Mouse (Mus musculus): ENCODE measurements around the gene Fzd2.

Fzd2 gene

DNA sequence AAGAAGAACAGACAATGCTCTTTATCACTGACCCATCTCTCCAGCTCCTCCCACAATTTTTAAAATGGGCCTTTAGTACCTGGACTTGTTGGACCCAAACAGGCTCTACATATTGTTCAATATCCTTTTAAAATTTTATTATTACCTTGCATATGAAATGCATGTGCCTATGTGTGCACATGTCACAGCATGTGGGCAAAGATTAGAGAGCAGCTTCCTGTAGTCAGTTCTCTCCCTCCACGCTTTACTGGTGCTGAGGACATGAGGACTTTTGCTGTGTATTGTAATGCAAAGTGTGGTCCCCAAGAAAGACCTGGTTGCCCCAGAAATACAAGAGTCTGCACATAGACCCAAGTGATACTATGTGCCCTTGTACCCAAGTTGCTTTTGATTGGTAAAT is 29.2 kb upstream of the Fzd2 start:
- Histone ChIP-seq H3K27me3 (ENCODE audit: control insufficient read depth, insufficient read depth, low read length, poor library complexity, severe bottlenecking) (peaks cover 3% of the 10 kb centered on the region; the same call in 1 of the 2 replicates), H3K36me3 (ENCODE audit: control insufficient read depth, insufficient read depth, low read length, poor library complexity, severe bottlenecking) (no peaks in the 10 kb centered on the region)
- no peak for DNase-seq (ENCODE audit: low read depth, low spot score)

DNA sequence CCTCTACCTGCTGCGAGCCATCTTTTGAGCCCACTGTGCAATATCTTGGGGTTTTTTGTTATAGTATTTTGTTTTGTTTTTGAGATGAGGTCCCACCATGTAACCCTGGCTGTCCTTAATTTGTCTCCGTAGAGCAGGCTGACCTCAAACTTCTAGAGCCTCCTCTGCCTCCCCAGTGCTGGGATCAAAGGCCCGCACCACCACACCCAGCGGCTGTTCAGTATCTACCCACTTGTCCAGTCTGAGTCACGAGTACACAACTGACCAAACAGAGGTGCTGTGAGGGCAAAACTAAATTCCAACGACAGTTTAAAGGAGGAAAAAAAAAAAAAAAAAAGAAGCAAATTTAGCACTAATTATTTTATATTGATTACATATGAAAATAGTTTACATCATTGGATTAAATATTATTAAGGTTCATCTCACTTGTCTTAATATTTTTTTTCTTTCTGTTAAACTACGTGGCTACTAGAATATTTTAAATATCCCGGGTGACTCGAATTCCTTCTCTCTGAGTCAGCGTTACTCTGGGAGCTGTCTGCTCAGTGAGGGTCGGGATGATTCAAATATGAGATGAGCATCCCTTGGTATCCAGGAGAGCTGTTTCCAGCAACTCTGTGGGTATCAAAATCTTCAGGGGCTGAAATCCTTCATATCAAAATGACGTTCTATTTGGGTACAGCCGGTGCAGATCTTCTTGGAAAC is 28.0 kb upstream of the Fzd2 start:
- peaks cover 3% of the 10 kb centered on the region; the same call in 1 of the 2 replicates for H3K27me3 ChIP-seq (ENCODE audit: control insufficient read depth, insufficient read depth, low read length, poor library complexity, severe bottlenecking)
- no peak for DNase-seq (ENCODE audit: low read depth, low spot score)
- H3K36me3 ChIP-seq (ENCODE audit: control insufficient read depth, insufficient read depth, low read length, poor library complexity, severe bottlenecking): no peaks in the 10 kb centered on the region

DNA sequence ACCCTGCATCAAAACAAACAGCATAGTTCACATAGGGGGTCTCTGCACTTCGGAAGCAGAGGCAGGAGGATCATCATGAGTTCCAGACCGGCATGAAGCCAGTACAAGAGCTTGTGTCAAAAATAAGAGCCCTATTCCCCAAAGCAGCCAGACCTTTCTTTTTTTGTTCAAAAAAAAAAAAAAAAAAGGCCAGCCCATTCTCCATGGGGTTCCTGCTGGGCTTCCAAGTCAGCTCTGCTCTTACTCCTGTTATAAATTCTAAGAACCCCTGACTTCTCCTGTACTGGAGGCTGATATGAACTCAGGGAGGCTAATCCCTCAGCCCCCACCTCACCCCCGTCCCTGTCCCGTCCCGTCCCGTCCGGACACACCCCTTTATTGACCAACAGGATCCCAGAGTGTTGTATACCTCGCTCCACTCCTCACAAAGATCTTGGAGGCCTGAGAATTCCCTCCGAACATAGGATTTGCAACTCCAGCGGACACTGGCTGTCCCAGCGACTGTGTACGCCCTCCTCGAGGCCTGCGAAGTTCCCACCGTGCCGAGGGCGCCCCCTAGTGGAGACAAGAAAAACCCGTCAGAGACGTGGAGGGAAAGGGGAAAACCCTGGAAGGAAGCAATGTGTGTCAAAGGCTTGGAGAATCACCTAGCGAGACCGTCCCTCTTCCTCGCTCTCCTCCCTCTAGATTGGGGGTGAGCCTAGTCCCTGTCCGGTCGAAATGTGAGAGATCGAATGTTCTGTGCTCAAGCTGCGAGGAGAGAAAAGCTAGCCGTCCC is 25.7 kb upstream of the Fzd2 start:
- Histone ChIP-seq H3K27me3 (ENCODE audit: control insufficient read depth, insufficient read depth, low read length, poor library complexity, severe bottlenecking) (peaks cover 3% of the 10 kb centered on the region; the same call in 1 of the 2 replicates), H3K36me3 (ENCODE audit: control insufficient read depth, insufficient read depth, low read length, poor library complexity, severe bottlenecking) (no peaks in the 10 kb centered on the region)
- DNase-seq (ENCODE audit: low read depth, low spot score): peak; percentile 80

GRCm38 (mm10) chr11:102579165-102580033 is 24.8 kb upstream of the Fzd2 start, which contains the start of gene Gm11627:
TSS of gene Gm11627 (minus strand) at chr11:102579461.
- H3K36me3 ChIP-seq (ENCODE audit: control insufficient read depth, insufficient read depth, low read length, poor library complexity, severe bottlenecking): no peaks in the 10 kb centered on the region
- no peak for DNase-seq (ENCODE audit: low read depth, low spot score)
- peaks cover 3% of the 10 kb centered on the region; the same call in 1 of the 2 replicates for H3K27me3 ChIP-seq (ENCODE audit: control insufficient read depth, insufficient read depth, low read length, poor library complexity, severe bottlenecking)

GRCm38 (mm10) chr11:102580034-102580330 is 24.2 kb upstream of the Fzd2 start:
- Histone ChIP-seq H3K27me3 (ENCODE audit: control insufficient read depth, insufficient read depth, low read length, poor library complexity, severe bottlenecking) (peaks cover 3% of the 10 kb centered on the region; the same call in 1 of the 2 replicates), H3K36me3 (ENCODE audit: control insufficient read depth, insufficient read depth, low read length, poor library complexity, severe bottlenecking) (no peaks in the 10 kb centered on the region)
- no peak for DNase-seq (ENCODE audit: low read depth, low spot score)

DNA sequence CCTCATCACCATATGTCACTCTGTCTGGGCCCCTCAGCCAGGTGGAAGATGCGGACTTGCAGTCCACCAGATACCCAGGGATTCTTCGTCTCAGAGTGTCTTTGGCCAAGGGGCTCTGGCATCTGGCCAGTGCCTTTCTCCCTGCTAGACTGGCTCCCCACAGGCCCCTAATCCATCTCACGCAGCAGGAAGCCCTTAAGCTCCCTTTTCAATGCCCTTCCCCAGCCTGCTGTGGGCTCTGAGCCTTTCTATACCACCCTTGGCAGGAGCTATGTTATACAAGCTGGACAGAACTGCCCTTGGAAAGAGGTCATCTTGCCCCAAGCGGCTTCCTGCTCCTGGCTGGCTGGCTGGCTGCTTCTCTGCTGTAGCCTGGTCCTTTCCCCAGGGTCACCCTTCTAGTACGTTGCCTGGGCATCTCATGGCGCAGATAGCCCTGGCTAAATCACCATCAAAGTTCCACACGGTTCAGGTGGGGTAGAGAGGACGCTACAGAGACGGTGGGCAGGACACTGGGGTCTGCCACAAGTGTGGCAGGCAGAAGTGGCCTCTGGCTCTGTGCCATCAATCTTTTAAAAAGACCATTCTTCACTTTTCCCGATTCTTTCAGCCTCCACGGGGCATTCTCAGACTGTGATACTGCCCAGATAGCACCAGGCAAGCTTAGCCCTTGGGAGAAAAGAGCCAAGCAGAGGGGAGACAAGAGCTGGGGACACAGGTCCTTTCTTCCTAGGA is 22.7 kb upstream of the Fzd2 start:
- Histone ChIP-seq H3K36me3 (ENCODE audit: control insufficient read depth, insufficient read depth, low read length, poor library complexity, severe bottlenecking) (no peaks in the 10 kb centered on the region), H3K27me3 (ENCODE audit: control insufficient read depth, insufficient read depth, low read length, poor library complexity, severe bottlenecking) (peaks cover 3% of the 10 kb centered on the region; the same call in 1 of the 2 replicates)
- no peak for DNase-seq (ENCODE audit: low read depth, low spot score)

GRCm38 (mm10) chr11:102582016-102582610 is 22.1 kb upstream of the Fzd2 start:
- no peak for DNase-seq (ENCODE audit: low read depth, low spot score)
- no peaks in the 10 kb centered on the region for H3K36me3 ChIP-seq (ENCODE audit: control insufficient read depth, insufficient read depth, low read length, poor library complexity, severe bottlenecking)
- peaks cover 3% of the 10 kb centered on the region; the same call in 1 of the 2 replicates for H3K27me3 ChIP-seq (ENCODE audit: control insufficient read depth, insufficient read depth, low read length, poor library complexity, severe bottlenecking)

GRCm38 (mm10) chr11:102582736-102583135 is 21.5 kb upstream of the Fzd2 start:
- no peak for DNase-seq (ENCODE audit: low read depth, low spot score)
- peaks cover 3% of the 10 kb centered on the region; the same call in 1 of the 2 replicates for H3K27me3 ChIP-seq (ENCODE audit: control insufficient read depth, insufficient read depth, low read length, poor library complexity, severe bottlenecking)
- no peaks in the 10 kb centered on the region for H3K36me3 ChIP-seq (ENCODE audit: control insufficient read depth, insufficient read depth, low read length, poor library complexity, severe bottlenecking)

DNA sequence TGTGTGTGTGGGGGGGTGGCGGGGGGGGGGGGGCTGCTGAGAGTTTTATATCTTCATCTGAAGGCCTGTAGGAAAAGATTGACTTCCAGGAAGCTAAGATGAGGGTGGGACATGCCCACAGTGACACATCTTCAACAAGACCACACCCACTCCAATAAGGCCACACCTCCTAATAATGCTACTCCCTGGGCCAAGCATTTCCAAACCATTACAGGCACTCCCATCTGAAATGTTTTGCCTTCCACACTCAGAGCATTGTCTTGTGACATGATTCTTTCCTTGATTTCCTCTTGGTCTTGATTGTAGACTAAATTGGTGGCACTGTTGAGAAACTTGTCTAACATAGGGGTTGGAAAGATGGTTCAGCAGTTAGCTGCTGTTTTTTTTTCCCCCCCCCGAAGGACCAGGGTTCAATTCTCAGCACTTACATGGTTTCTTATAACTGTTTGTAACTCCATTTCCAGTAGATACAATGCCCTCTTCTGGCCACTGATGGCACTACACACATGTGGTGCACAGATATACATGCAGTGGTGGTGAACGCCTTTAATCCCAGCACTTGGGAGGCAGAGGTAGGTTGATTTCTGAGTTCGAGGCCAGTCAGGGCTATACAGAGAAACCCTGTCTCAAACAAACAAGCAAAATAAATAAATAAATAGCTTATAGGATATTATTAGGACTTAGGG is 17.6 kb upstream of the Fzd2 start:
- Histone ChIP-seq H3K36me3 (ENCODE audit: control insufficient read depth, insufficient read depth, low read length, poor library complexity, severe bottlenecking) (no peaks in the 10 kb centered on the region), H3K27me3 (ENCODE audit: control insufficient read depth, insufficient read depth, low read length, poor library complexity, severe bottlenecking) (no peaks in the 10 kb centered on the region)
- no peak for DNase-seq (ENCODE audit: low read depth, low spot score)

DNA sequence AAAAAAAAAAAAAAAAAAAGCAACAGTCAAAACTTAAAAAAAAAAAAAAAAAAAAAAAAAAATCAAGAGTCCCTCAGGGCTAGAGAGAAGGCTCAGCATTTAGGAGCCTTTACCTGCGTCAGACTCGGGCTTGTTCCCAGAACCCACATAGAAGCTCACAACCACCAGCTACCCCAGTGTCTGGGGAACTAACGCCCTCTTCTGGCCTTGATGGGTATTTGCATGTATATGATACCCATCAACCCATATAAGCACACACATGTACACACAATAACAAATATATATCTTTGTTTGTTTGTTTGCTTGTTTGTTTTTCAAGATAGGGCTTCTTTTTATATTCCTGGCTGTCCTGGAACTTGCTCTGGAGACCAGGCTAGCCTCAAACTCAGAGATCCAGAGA is 16.6 kb upstream of the Fzd2 start:
- no peaks in the 10 kb centered on the region for H3K36me3 ChIP-seq (ENCODE audit: control insufficient read depth, insufficient read depth, low read length, poor library complexity, severe bottlenecking)
- H3K27me3 ChIP-seq (ENCODE audit: control insufficient read depth, insufficient read depth, low read length, poor library complexity, severe bottlenecking): no peaks in the 10 kb centered on the region
- no peak for DNase-seq (ENCODE audit: low read depth, low spot score)

- no peaks in the 10 kb centered on the region; the same call in 1 of the 2 replicates for H3K27me3 ChIP-seq (ENCODE audit: control insufficient read depth, insufficient read depth, low read length, poor library complexity, severe bottlenecking)
- H3K36me3 ChIP-seq (ENCODE audit: control insufficient read depth, insufficient read depth, low read length, poor library complexity, severe bottlenecking): no peaks in the 10 kb centered on the region
- no peak for DNase-seq (ENCODE audit: low read depth, low spot score)
These were observed 8.8 kb upstream of the Fzd2 start for GRCm38 (mm10) chr11:102595341-102595820.

DNA sequence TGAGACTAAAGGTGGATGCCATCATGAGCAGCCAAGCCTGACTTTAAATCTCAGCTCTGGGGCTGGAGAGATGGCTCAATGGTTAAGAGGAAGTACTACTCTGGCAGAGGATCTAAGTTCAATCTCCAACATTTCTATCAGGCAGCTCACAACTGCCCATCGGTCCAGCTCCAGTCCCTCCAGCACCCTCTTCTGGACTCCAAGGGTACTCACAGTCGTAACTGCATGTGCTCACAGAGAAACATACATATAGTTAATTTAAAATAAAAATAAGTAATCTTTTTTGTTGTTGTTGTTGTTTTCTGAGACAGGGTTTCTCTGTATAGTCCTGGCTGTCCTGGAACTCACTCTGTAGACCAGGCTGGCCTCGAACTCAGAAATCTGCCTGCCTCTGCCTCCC is 4.3 kb upstream of the Fzd2 start:
- no peaks in the 10 kb centered on the region for H3K36me3 ChIP-seq (ENCODE audit: control insufficient read depth, insufficient read depth, low read length, poor library complexity, severe bottlenecking)
- peaks cover 2% of the 10 kb centered on the region; the same call in 1 of the 2 replicates for H3K27me3 ChIP-seq (ENCODE audit: control insufficient read depth, insufficient read depth, low read length, poor library complexity, severe bottlenecking)
- DNase-seq (ENCODE audit: low read depth, low spot score): no peak

- no peaks in the 10 kb centered on the region for H3K36me3 ChIP-seq (ENCODE audit: control insufficient read depth, insufficient read depth, low read length, poor library complexity, severe bottlenecking)
- H3K27me3 ChIP-seq (ENCODE audit: control insufficient read depth, insufficient read depth, low read length, poor library complexity, severe bottlenecking): peaks cover 2% of the 10 kb centered on the region; the same call in 1 of the 2 replicates
- DNase-seq (ENCODE audit: low read depth, low spot score): no peak
These were observed 1.2 kb upstream of the Fzd2 start for GRCm38 (mm10) chr11:102602816-102603495.

Data from splenic B cell, adult 2 months (primary cell).